Mouse (Mus musculus): ENCODE measurements at regions not wholly inside any gene's neighbourhood (a gene's known extent, or its start where the extent isn't known, plus 50 kb on each side); places are given as distances from the start of the nearest gene placed in this dataset.

- no peak for DNase-seq (ENCODE audit: low spot score in 2 of 2)
These were observed 219.8 kb downstream of the Il20rb start for GRCm38 (mm10) chr9:100266528-100267387.

DNA sequence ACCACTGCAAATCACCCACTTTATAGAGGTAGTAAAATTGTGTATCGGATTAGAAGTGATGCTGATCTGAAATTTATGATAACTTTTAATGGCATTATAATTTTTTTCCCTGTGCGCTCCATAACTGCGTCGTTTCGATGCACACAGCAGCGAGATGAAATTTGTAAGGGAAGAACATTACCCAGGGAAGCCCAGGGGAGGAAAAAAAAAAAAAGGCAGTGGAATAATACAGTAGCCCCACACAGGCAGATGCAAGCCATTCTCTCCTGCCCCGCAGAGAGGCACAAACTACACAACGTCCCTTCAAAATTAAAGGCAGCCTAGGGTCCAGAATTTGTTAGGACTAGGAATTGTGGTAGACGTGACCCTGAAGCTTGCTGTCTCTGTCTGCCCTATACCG is 234.2 kb downstream of the Il20rb start:
- DNase-seq (ENCODE audit: low spot score in 2 of 2) = no peak
